Mouse (Mus musculus) ES-Bruce4 (cell line): ENCODE results near the gene Csnk2a2.

ENCODE experiments used
- CTCF ChIP-seq: IDR thresholded peaks from one replicate; pipeline ENCODE4 v1.8.1; 2011; ENCODE audit warnings: low read depth, low read length
- EP300 ChIP-seq: IDR thresholded peaks from 2 replicates; pipeline ENCODE4 v1.6.1; 2011; ENCODE audit warnings: low read depth, low read length; ENCODE audit not compliant: insufficient read depth
- POLR2A ChIP-seq: IDR thresholded peaks from one replicate; pipeline ENCODE4 v1.8.1; 2011; ENCODE audit warnings: low read length; ENCODE audit not compliant: insufficient read depth

DNA sequence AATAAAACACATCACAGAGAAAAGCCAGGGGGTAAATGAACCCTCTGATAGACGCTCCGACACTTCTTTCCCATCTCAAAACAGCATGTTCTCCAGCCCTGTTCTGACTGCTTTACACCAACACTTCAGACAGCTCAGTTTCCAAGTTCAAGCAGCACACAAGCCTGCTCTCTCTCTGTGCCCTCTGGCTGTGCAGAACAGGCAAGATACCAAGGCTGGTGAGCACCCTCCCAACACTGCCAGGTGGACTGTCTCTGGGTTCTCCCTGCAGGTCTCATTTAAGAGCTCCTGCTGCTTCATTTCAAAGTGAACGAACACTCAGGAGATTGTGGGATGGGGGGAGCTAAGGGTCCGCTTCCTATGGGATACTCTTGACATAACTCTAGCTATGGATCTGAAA, 56.7 kb downstream of the Csnk2a2 start:
- no peak for TF ChIP-seq CTCF
- TF ChIP-seq POLR2A, result no peak
- TF ChIP-seq EP300, result no peak
